In genomic region chr11:32331861-32332260, GRCm38 (mm10) we compare ENCODE assay signal across 28 mouse cellular contexts. TPM values are rescaled to one million over a fixed set of nuclear protein-coding genes. Genes with fewer than 3 reads are reported as not detected.
A peak's percentile ranks its signal among the peaks of the same experiment; 100 is the strongest.
DNase-seq lines count a peak whose midpoint lies in the region; ATAC-seq and TF ChIP-seq lines count a peak whose summit lies in the region.
"Had no signal": no experiment of that assay in that cellular context is flagged by ENCODE, and none has a peak within 500 bp of the region (broad histone marks: within the 10 kb centered on the region; RNA-seq: fewer than 3 reads in every experiment).

No protein-coding gene starts in this region.

- H3K9ac ChIP-seq in forebrain, postnatal 0 days = no peak overlapping the region
- H3K9ac ChIP-seq in forebrain, embryonic 14.5 days (ENCODE audit: low read length) = no peak overlapping the region
- no peak overlapping the region for H3K9ac ChIP-seq in midbrain, postnatal 0 days (replicated peaks; ENCODE audit: low read length, poor library complexity, severe bottlenecking)
- H3K9ac ChIP-seq in midbrain, embryonic 16.5 days (ENCODE audit: low read depth, low read length) = no peak overlapping the region
- H3K9ac ChIP-seq: limb, embryonic 12.5 days; liver, embryonic 15.5 days; stomach, embryonic 15.5 days had no signal

- TF ChIP-seq POLR2A in brain, embryonic 14.5 days (IDR thresholded peaks at IDR 0.05; ENCODE audit: borderline replicate concordance, extremely low read depth, insufficient read depth, insufficient read length, poor library complexity, severe bottlenecking) = no peak

- H3K27me3 ChIP-seq in forebrain, postnatal 0 days (ENCODE audit: insufficient read depth, low read length) = no peaks in the 10 kb centered on the region
- H3K27me3 ChIP-seq in forebrain, embryonic 14.5 days (replicated peaks; ENCODE audit: control insufficient read depth, insufficient read depth, low read length) = no peaks in the 10 kb centered on the region
- H3K27me3 ChIP-seq in midbrain, postnatal 0 days (ENCODE audit: insufficient read depth, low read length) = no peaks in the 10 kb centered on the region
- H3K27me3 ChIP-seq in midbrain, embryonic 16.5 days (ENCODE audit: control insufficient read depth, insufficient read depth, low read depth, low read length) = no peaks in the 10 kb centered on the region
- H3K27me3 ChIP-seq: limb, embryonic 12.5 days; stomach, embryonic 15.5 days had no signal

- no peak overlapping the region for H3K4me3 ChIP-seq in forebrain, postnatal 0 days (ENCODE audit: low read depth, low read length)
- no peak overlapping the region for H3K4me3 ChIP-seq in forebrain, embryonic 14.5 days (ENCODE audit: low read depth, low read length)
- no peak overlapping the region for H3K4me3 ChIP-seq in midbrain, postnatal 0 days (ENCODE audit: low read depth, low read length)
- H3K4me3 ChIP-seq in midbrain, embryonic 16.5 days (ENCODE audit: low read depth, low read length) = no peak overlapping the region
- H3K4me3 ChIP-seq: heart, embryonic 10.5 days; hindbrain, embryonic 10.5 days; limb, embryonic 12.5 days; liver, embryonic 15.5 days; midbrain, embryonic 10.5 days; stomach, embryonic 15.5 days had no signal

- 0 out of 2 replicates have a peak, but pooled peaks have one; percentile 38 for ATAC-seq in forebrain, postnatal 0 days
- no peak for ATAC-seq in forebrain, embryonic 14.5 days
- ATAC-seq in midbrain, postnatal 0 days (ENCODE audit: low FRiP score) = no peak
- no peak for ATAC-seq in midbrain, embryonic 16.5 days
- ATAC-seq: intestine, postnatal 0 days had no signal

- H3K9me3 ChIP-seq in forebrain, postnatal 0 days (ENCODE audit: low read length) = no peaks in the 10 kb centered on the region
- no peaks in the 10 kb centered on the region for H3K9me3 ChIP-seq in forebrain, embryonic 14.5 days (replicated peaks; ENCODE audit: control insufficient read depth, low read length)
- H3K9me3 ChIP-seq in midbrain, postnatal 0 days (ENCODE audit: low read length) = no peaks in the 10 kb centered on the region
- H3K9me3 ChIP-seq in midbrain, embryonic 16.5 days (replicated peaks; ENCODE audit: control insufficient read depth, low read length, poor library complexity, severe bottlenecking) = no peaks in the 10 kb centered on the region
- H3K9me3 ChIP-seq: heart, embryonic 10.5 days; liver, embryonic 15.5 days; stomach, embryonic 15.5 days had no signal

- no peak overlapping the region for H3K27ac ChIP-seq in forebrain, postnatal 0 days (ENCODE audit: low read depth, low read length)
- H3K27ac ChIP-seq in forebrain, embryonic 14.5 days (ENCODE audit: low read depth, low read length) = no peak overlapping the region
- no peak overlapping the region for H3K27ac ChIP-seq in midbrain, postnatal 0 days (ENCODE audit: low read depth, low read length)
- H3K27ac ChIP-seq in midbrain, embryonic 16.5 days (ENCODE audit: low read length) = no peak overlapping the region
- H3K27ac ChIP-seq: hindbrain, embryonic 10.5 days; limb, embryonic 12.5 days; liver, embryonic 15.5 days; midbrain, embryonic 10.5 days had no signal

- no peak for DNase-seq in forebrain, postnatal 0 days
- no peak for DNase-seq in forebrain, embryonic 14.5 days (ENCODE audit: low spot score)
- peak; percentile 44 for DNase-seq in left cerebral cortex, postnatal 4 days
- DNase-seq in left cerebral cortex, postnatal 14 days (ENCODE audit: low spot score in 2 of 2) = no peak
- peak; percentile 37 for DNase-seq in midbrain, postnatal 0 days (ENCODE audit: low spot score)
- DNase-seq in brain, embryonic 14.5 days (ENCODE audit: low read depth) = peak; percentile 60
- DNase-seq in gastrocnemius, postnatal 10 days = no peak
- DNase-seq: cerebellum, adult 2 months; kidney, adult 9 months; layer of hippocampus, adult 9-11 months; right cerebral cortex, postnatal 25 days; thymus, adult 18-20 months; thymus, postnatal 25 days had no signal

- no peak overlapping the region for H3K4me2 ChIP-seq in forebrain, postnatal 0 days (ENCODE audit: low read depth)
- H3K4me2 ChIP-seq in forebrain, embryonic 14.5 days (ENCODE audit: low read length) = no peak overlapping the region
- no peak overlapping the region for H3K4me2 ChIP-seq in midbrain, postnatal 0 days (ENCODE audit: low read depth, low read length, poor library complexity, severe bottlenecking)
- H3K4me2 ChIP-seq in midbrain, embryonic 16.5 days (ENCODE audit: low read length) = no peak overlapping the region
- H3K4me2 ChIP-seq: limb, embryonic 12.5 days; liver, embryonic 15.5 days; stomach, embryonic 15.5 days had no signal

- intact Hi-C loops in left cerebral cortex, postnatal 4 days (cut with DNase I) = no loop called here
- intact Hi-C loops in left cerebral cortex, postnatal 14 days (cut with DNase I) = loop anchor here (10.0 kb wide), 1 partner anchor 47 kb away; the partner anchor contains the start of genes Hba-a1 and Hbq1b

- WGBS in forebrain, postnatal 0 days = 29% methylated on average over 5 of the region's 5 CpGs
- WGBS in forebrain, embryonic 14.5 days = 36% methylated on average over 5 of the region's 5 CpGs
- WGBS in midbrain, postnatal 0 days = 60% methylated on average over 5 of the region's 5 CpGs
- WGBS in midbrain, embryonic 16.5 days = 59% methylated on average over 5 of the region's 5 CpGs

- no peak for TF ChIP-seq CTCF in forebrain, postnatal 0 days (IDR thresholded peaks at IDR 0.05; ENCODE audit: low read depth)
- no peak for TF ChIP-seq CTCF in midbrain, postnatal 0 days (IDR thresholded peaks at IDR 0.05)
- no peak for TF ChIP-seq CTCF in brain, embryonic 14.5 days (IDR thresholded peaks at IDR 0.05; ENCODE audit: borderline replicate concordance, extremely low read depth, insufficient read depth, insufficient read length)

- no peaks in the 10 kb centered on the region for H3K36me3 ChIP-seq in forebrain, postnatal 0 days (ENCODE audit: insufficient read depth)
- no peaks in the 10 kb centered on the region for H3K36me3 ChIP-seq in forebrain, embryonic 14.5 days (ENCODE audit: control insufficient read depth, insufficient read depth, low read length)
- H3K36me3 ChIP-seq in midbrain, postnatal 0 days (ENCODE audit: insufficient read depth, low read length) = no peaks in the 10 kb centered on the region
- no peaks in the 10 kb centered on the region for H3K36me3 ChIP-seq in midbrain, embryonic 16.5 days (ENCODE audit: control insufficient read depth, insufficient read depth, low read length)
- H3K36me3 ChIP-seq: heart, embryonic 10.5 days; hindbrain, embryonic 10.5 days; limb, embryonic 12.5 days; liver, embryonic 15.5 days; midbrain, embryonic 10.5 days; stomach, embryonic 15.5 days had no signal

- H3K4me1 ChIP-seq in forebrain, postnatal 0 days (ENCODE audit: insufficient read depth) = no peaks in the 10 kb centered on the region
- peaks cover 7% of the 10 kb centered on the region; the same call in 1 of the 2 replicates for H3K4me1 ChIP-seq in forebrain, embryonic 14.5 days (ENCODE audit: control insufficient read depth, insufficient read depth, low read length)
- H3K4me1 ChIP-seq in midbrain, postnatal 0 days (ENCODE audit: insufficient read depth, low read length) = no peaks in the 10 kb centered on the region
- H3K4me1 ChIP-seq in midbrain, embryonic 16.5 days (ENCODE audit: control insufficient read depth, insufficient read depth, low read length) = no peaks in the 10 kb centered on the region; the same call in 1 of the 2 replicates
- H3K4me1 ChIP-seq: heart, embryonic 10.5 days; limb, embryonic 12.5 days; liver, embryonic 15.5 days; midbrain, embryonic 10.5 days; stomach, embryonic 15.5 days had no signal

RNA-seq across cellular contexts. Expression of gene Sh3pxd2b, which starts 15.8 kb away (rescaled TPM):
- total RNA-seq in forebrain, postnatal 0 days (2014; rRNA removed) = 26.0 and 35.9 TPM in 2 replicates
- polyA plus RNA-seq in forebrain, postnatal 0 days (2015; fragmentation: Nextera tagmentation; extraction: Ambion mirVana) = 5.7 and 7.4 TPM in 2 replicates
- 13.4 and 17.0 TPM in 2 replicates for polyA plus RNA-seq in forebrain, embryonic 14.5 days (2014; fragmentation: Nextera tagmentation; extraction: Ambion mirVana)
- total RNA-seq in left cerebral cortex, postnatal 4 days (2021) = 10 to 100 TPM; 43.8 to 48.2 TPM
- total RNA-seq in left cerebral cortex, postnatal 14 days (2021) = 10 to 100 TPM; 20.7 to 23.2 TPM
- total RNA-seq in midbrain, postnatal 0 days (2014; rRNA removed) = 46.4 and 47.5 TPM in 2 replicates
- polyA plus RNA-seq in midbrain, postnatal 0 days (2015; fragmentation: Nextera tagmentation; extraction: Ambion mirVana) = 8.6 and 8.7 TPM in 2 replicates
- 21.6 and 23.4 TPM in 2 replicates for polyA plus RNA-seq in midbrain, embryonic 16.5 days (2015; fragmentation: Nextera tagmentation; extraction: Ambion mirVana)
- 33.3 and 48.4 TPM in 2 replicates for polyA plus RNA-seq in brain, embryonic 14.5 days (2012; rRNA removed)
- 10 to 100 TPM; 25.1 to 32.5 TPM for total RNA-seq in gastrocnemius, postnatal 10 days (2021)
- total RNA-seq: monocyte, adult 5-6 weeks had no signal

RNA-seq across cellular contexts. Expression of gene Hbq1a, which starts 32.0 kb away (rescaled TPM):
- 1.3 and 1.6 TPM in 2 replicates for total RNA-seq in forebrain, postnatal 0 days (2014; rRNA removed)
- 2.3 and 2.6 TPM in 2 replicates for polyA plus RNA-seq in forebrain, postnatal 0 days (2015; fragmentation: Nextera tagmentation; extraction: Ambion mirVana)
- polyA plus RNA-seq in forebrain, embryonic 14.5 days (2014; fragmentation: Nextera tagmentation; extraction: Ambion mirVana) = 0.63 and 0.75 TPM in 2 replicates
- total RNA-seq in left cerebral cortex, postnatal 4 days (2021) = 1 to 10 TPM; 1.9 to 3.1 TPM
- total RNA-seq in left cerebral cortex, postnatal 14 days (2021) = 1 to 10 TPM in 1 of 2 experiments, not detected in 1; 1.1 TPM
- total RNA-seq in midbrain, postnatal 0 days (2014; rRNA removed) = 3.2 and 3.6 TPM in 2 replicates
- 2.7 and 2.8 TPM in 2 replicates for polyA plus RNA-seq in midbrain, postnatal 0 days (2015; fragmentation: Nextera tagmentation; extraction: Ambion mirVana)
- polyA plus RNA-seq in midbrain, embryonic 16.5 days (2015; fragmentation: Nextera tagmentation; extraction: Ambion mirVana) = 1.7 and 2.0 TPM in 2 replicates
- 1.2 TPM in 2 replicates for polyA plus RNA-seq in brain, embryonic 14.5 days (2012; rRNA removed)
- not detected for total RNA-seq in gastrocnemius, postnatal 10 days (2021)
- total RNA-seq: gastrocnemius, adult 8-10 months; megakaryocyte progenitor cell, adult 5-6 weeks; monocyte, adult 5-6 weeks; neutrophil, adult 5-6 weeks had no signal
- polyA plus RNA-seq: heart, embryonic 10.5 days; heart, postnatal 0 days; hindbrain, embryonic 10.5 days; large intestine, adult 2 months; limb, embryonic 12.5 days; liver, adult 2 months; midbrain, embryonic 10.5 days had no signal

RNA-seq across cellular contexts. Expression of gene Hba-a2, which starts 35.6 kb away (rescaled TPM):
- total RNA-seq in forebrain, postnatal 0 days (2014; rRNA removed) = 789 and 953 TPM in 2 replicates
- polyA plus RNA-seq in forebrain, postnatal 0 days (2015; fragmentation: Nextera tagmentation; extraction: Ambion mirVana) = 1,191 and 1,686 TPM in 2 replicates
- 5,936 and 7,230 TPM in 2 replicates for polyA plus RNA-seq in forebrain, embryonic 14.5 days (2014; fragmentation: Nextera tagmentation; extraction: Ambion mirVana)
- total RNA-seq in left cerebral cortex, postnatal 4 days (2021) = 100 to 1,000 TPM in 1 of 2 experiments, 10 to 100 TPM in 1; 33.9 to 114 TPM
- 100 to 1,000 TPM; 768 to 806 TPM for total RNA-seq in left cerebral cortex, postnatal 14 days (2021)
- 1,333 and 2,070 TPM in 2 replicates for total RNA-seq in midbrain, postnatal 0 days (2014; rRNA removed)
- 1,100 and 1,214 TPM in 2 replicates for polyA plus RNA-seq in midbrain, postnatal 0 days (2015; fragmentation: Nextera tagmentation; extraction: Ambion mirVana)
- 5,737 and 6,589 TPM in 2 replicates for polyA plus RNA-seq in midbrain, embryonic 16.5 days (2015; fragmentation: Nextera tagmentation; extraction: Ambion mirVana)
- 4,753 and 6,821 TPM in 2 replicates for polyA plus RNA-seq in brain, embryonic 14.5 days (2012; rRNA removed)
- 1,000 to 10,000 TPM in 1 of 2 experiments, 100 to 1,000 TPM in 1; 662 to 1,092 TPM for total RNA-seq in gastrocnemius, postnatal 10 days (2021)

RNA-seq across cellular contexts. Expression of gene Hbq1b, which starts 45.1 kb away (rescaled TPM):
- 0.71 and 1.8 TPM in 2 replicates for total RNA-seq in forebrain, postnatal 0 days (2014; rRNA removed)
- 3.5 and 5.5 TPM in 2 replicates for polyA plus RNA-seq in forebrain, postnatal 0 days (2015; fragmentation: Nextera tagmentation; extraction: Ambion mirVana)
- polyA plus RNA-seq in forebrain, embryonic 14.5 days (2014; fragmentation: Nextera tagmentation; extraction: Ambion mirVana) = 1.1 and 1.6 TPM in 2 replicates
- 1 to 10 TPM; 3.4 to 5.2 TPM for total RNA-seq in left cerebral cortex, postnatal 4 days (2021)
- 1 to 10 TPM; 1.4 to 2.2 TPM for total RNA-seq in left cerebral cortex, postnatal 14 days (2021)
- total RNA-seq in midbrain, postnatal 0 days (2014; rRNA removed) = 1.7 and 5.9 TPM in 2 replicates
- polyA plus RNA-seq in midbrain, postnatal 0 days (2015; fragmentation: Nextera tagmentation; extraction: Ambion mirVana) = 1.9 and 3.1 TPM in 2 replicates
- polyA plus RNA-seq in midbrain, embryonic 16.5 days (2015; fragmentation: Nextera tagmentation; extraction: Ambion mirVana) = 1.1 and 1.5 TPM in 2 replicates
- 1.4 and 2.4 TPM in 2 replicates for polyA plus RNA-seq in brain, embryonic 14.5 days (2012; rRNA removed)
- total RNA-seq in gastrocnemius, postnatal 10 days (2021) = under 1 TPM in 1 of 2 experiments, not detected in 1; 0.79 TPM
- total RNA-seq: gastrocnemius, adult 8-10 months; liver, adult 2 months; megakaryocyte progenitor cell, adult 5-6 weeks; monocyte, adult 5-6 weeks had no signal
- polyA plus RNA-seq: intestine, postnatal 0 days; large intestine, adult 2 months; liver, adult 2 months had no signal

RNA-seq across cellular contexts. Expression of gene Hba-a1, which starts 48.5 kb away (rescaled TPM):
- 405 and 563 TPM in 2 replicates for total RNA-seq in forebrain, postnatal 0 days (2014; rRNA removed)
- 490 and 723 TPM in 2 replicates for polyA plus RNA-seq in forebrain, postnatal 0 days (2015; fragmentation: Nextera tagmentation; extraction: Ambion mirVana)
- polyA plus RNA-seq in forebrain, embryonic 14.5 days (2014; fragmentation: Nextera tagmentation; extraction: Ambion mirVana) = 2,348 and 2,639 TPM in 2 replicates
- 100 to 1,000 TPM in 1 of 2 experiments, 10 to 100 TPM in 1; 42.1 to 158 TPM for total RNA-seq in left cerebral cortex, postnatal 4 days (2021)
- 100 to 1,000 TPM; 855 to 863 TPM for total RNA-seq in left cerebral cortex, postnatal 14 days (2021)
- 562 and 930 TPM in 2 replicates for total RNA-seq in midbrain, postnatal 0 days (2014; rRNA removed)
- 470 and 497 TPM in 2 replicates for polyA plus RNA-seq in midbrain, postnatal 0 days (2015; fragmentation: Nextera tagmentation; extraction: Ambion mirVana)
- polyA plus RNA-seq in midbrain, embryonic 16.5 days (2015; fragmentation: Nextera tagmentation; extraction: Ambion mirVana) = 2,278 and 2,570 TPM in 2 replicates
- 2,049 and 2,752 TPM in 2 replicates for polyA plus RNA-seq in brain, embryonic 14.5 days (2012; rRNA removed)
- 1,000 to 10,000 TPM in 1 of 2 experiments, 100 to 1,000 TPM in 1; 968 to 1,389 TPM for total RNA-seq in gastrocnemius, postnatal 10 days (2021)

Comparison
In these comparisons a context has a peak if more than half of its experiments do, and no peak if none do; other contexts are left out.
1. DNase-seq: peak in left cerebral cortex, postnatal 4 days (single experiment), midbrain, postnatal 0 days (single experiment) and brain, embryonic 14.5 days (single experiment); none in forebrain, postnatal 0 days (single experiment), forebrain, embryonic 14.5 days (single experiment), left cerebral cortex, postnatal 14 days (0 of 2) and gastrocnemius, postnatal 10 days (single experiment).